Mouse (Mus musculus): ENCODE results near the gene Tmem120b.

DNA sequence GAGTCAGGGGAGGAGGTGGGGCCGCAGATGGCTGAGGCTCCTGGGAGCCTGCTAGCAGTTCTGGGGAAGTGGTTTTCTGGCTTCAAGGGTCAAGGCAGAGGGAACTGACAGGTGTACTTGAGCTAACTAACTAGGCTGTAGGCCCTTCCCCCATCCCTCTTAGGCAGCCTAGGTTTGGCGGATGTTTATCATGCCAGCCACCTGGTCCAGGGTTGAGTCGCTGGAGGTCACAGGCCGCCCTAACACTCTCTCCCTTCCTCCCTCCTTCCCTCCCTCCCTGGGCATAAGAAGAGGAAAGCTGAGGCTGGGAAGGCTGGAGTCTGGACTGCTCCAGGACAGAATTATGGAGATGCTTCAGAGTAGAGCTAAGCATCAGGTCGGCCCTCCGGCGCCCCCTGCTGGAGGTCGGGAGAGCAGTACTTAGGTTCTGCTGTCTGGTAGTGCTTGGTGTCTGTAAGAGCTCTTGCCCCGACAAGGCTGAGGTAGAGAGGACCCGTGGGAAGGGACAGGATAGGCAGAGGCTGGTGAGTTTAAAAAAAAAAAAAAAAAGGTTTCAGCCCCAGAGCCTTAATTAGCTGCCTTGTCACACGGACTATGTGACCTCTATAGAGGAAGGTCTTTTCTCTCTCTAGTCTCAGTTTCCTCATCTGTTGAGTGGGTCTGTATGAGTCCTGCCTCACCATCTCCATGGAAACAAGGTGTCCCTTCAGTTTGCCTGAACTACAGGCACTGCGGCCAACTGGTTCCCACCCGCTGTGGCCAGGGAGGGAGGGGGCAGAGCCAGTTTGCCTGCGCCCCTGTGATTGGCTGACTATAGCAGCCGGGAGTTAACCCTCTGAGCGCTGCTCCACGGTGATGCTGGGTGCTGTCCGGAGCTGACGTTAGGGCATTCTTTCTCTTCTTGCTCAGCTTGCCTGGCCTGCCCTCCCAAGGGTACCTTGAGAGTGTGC, 81.5 kb downstream of the Tmem120b start:
- TF ChIP-seq CEBPB (IDR thresholded peaks at IDR 0.05; ENCODE audit: low read depth) (no peak), CTCF (IDR thresholded peaks at IDR 0.05; ENCODE audit: control insufficient read depth, insufficient read depth, insufficient read length) (peak; percentile 82)
